Mouse (Mus musculus): ENCODE measurements around the gene Ube2o.

DNA sequence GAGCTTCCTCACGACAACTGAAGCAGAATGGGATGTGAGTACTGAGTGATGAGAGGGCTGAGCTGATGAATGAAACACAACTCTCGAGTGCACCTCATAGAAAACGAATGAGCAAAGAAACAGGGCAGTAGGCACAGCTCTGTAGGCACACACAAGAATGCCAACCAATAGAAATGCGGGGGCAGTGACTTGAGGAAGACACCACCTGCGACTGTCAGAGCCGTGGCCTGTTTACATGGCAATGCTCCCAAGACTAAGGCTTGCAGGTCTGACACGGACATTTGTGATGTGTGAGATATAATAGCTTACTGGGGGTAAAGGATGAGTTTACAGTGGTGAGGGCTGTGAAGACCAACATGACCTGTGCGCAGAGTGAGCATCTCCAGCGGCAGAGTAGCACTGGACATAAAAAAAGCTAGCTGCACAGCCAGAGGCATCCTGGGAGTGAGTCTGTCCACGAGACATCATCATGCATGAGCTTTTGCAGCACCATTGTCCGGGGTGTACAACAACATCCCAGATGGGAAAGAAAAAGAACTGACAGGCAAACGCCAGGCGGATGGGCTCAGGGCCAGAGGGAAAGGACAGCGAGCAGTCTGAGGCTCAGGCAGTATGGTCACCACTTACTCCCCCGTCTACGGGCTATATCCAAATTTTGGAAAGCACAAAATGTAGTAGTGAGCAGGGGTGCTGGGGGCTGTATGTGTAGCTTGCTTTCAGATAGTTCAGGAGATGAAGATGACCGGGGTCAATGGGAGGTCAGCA lies 33.8 kb downstream of the Ube2o start:
- TF ChIP-seq EP300 (IDR thresholded peaks at IDR 0.05; ENCODE audit: low read depth) (no peak), CTCF (IDR thresholded peaks at IDR 0.05; ENCODE audit: low read depth) (no peak)
